Mouse (Mus musculus) thymus, postnatal 0 days (tissue): ENCODE measurements around the gene Siglec1. TPM values are rescaled to one million over a fixed set of nuclear protein-coding genes. Genes with fewer than 3 reads are reported as not detected.
"Not testable (repeated sequence)": the region's sequence is repeated elsewhere in the genome, so short reads cannot be mapped to it uniquely, and the experiment has no call there.

Source experiments
- DNase-seq: peaks from one replicate; pipeline ENCODE4 v3.0.0-alpha.2; 2015; ENCODE audit warnings: low spot score
- polyA plus RNA-seq: library from polyadenylated mRNA; unstranded; fragments of >200 nt; fragmentation: Nextera tagmentation; extraction: Ambion mirVana; gene quantifications from 2 replicates; pipeline ENCODE4 v1.2.1, GENCODE M21; 2015

The Siglec1 gene
- 0.56 and 0.63 TPM in 2 replicates for polyA plus RNA-seq

DNA sequence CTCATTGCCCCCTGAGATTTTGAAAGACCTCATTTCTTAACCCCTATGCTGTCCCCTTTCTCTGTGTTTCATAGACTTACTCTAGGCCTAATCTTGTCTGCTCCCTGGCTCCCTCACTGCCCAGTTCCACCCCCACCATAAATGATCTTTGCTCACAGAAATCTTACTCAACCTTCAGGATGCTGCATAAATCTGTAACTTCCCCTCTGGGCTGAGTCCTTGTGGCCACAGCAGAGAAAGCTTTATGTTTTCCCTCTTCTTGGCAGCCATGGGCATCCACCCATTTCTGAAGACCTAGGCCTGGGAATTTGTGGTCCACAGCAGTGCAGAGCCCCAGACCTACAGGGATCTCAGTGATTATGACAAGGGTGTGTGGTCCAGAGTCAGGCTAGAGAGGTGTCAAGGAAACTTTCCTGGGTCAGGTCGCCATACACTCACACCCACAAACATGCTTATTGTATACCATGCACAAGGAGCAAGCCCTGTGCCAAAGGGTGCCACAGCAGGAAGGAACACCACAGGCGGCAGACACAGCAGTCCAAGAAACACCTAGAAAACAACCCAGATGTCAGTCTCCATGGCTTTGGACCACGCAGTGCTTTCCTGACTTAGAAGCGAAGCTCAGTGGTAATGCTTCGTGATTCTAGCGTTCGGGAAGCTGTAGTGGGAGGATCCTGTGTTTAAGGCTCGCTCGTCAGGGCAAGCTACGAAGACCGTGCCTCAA is at the start of gene Siglec1:
Gene Siglec1 (minus strand): TSS at position 99 of the 724 bp plus-strand sequence.
- DNase-seq: no peak

DNA sequence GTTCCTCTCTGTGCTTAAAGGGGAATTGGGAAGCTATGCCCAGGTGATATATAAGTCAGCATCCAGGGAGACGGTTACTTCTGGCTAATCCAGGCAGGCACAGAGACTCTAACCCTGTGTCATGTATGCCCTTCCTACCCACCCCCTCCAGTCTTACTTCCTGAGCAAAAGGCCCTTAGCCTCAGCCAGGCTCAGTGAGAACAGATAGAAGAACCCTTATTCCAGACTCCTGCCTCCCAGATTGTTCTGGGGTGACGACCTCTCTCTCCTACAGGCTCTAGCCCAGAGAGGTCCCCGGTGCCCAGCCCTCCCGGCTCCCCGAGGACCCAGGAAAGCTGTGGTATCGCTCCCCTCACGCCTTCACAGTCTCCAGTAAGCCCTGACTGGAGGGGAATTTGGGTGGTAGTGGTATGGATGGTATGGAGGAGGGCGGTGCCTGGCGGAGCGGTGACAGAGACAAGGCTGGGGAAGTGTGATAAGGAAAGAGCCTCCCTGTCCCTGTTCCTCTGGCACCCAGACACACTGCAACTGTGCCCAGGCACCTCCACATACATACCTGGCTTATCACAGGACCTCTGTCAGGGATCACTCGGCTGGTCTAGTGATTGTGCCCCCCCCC is 49.1 kb upstream of the Siglec1 start:
- no peak for DNase-seq

DNA sequence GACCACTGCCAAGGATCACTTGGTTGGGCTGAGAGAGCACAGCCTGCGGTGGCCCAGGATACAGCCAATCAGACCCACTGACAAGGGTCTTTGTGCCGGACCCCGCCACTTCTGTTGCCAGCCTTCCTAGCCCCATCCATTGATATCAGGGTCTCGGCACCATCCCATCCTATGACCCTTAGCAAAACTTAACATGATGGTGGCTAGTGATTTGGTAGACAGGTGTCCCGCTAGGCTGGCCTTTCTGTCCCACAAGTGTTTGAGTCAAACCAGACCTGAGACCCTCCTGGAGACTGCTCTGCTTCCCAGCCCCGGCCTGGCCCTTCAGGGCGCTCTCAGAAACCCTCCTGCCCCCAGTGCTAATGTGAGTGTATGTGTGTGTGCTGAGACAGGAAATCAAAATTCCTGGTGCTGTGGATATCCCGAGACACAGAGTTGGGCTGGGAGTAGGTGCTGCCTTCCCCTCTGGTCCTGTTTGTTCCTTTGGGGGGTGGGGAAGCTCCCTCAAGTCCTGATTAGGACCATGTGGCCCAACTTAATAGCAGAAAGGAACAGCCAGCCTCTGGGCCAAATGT is 48.3 kb upstream of the Siglec1 start:
- no peak for DNase-seq

DNA sequence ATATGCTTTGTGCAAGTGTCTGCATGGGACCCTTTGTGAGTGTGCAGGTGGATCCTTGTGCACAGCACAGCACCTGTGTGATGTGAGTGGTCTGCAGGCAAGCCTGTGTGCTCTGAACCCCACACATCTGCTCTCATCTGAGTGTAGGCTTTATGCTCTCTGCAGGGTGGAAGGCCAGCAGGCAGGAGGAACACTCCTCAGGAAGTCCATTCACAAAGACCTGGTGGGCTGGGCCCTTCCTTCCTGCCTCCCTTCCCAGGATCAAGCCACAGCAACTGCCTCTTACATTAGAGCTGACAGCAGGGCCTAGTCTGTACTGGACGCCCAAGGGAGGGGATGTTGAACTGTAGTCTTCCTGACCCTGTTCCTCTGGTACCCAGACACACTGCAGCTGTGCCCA is 47.8 kb upstream of the Siglec1 start:
- no peak for DNase-seq

DNA sequence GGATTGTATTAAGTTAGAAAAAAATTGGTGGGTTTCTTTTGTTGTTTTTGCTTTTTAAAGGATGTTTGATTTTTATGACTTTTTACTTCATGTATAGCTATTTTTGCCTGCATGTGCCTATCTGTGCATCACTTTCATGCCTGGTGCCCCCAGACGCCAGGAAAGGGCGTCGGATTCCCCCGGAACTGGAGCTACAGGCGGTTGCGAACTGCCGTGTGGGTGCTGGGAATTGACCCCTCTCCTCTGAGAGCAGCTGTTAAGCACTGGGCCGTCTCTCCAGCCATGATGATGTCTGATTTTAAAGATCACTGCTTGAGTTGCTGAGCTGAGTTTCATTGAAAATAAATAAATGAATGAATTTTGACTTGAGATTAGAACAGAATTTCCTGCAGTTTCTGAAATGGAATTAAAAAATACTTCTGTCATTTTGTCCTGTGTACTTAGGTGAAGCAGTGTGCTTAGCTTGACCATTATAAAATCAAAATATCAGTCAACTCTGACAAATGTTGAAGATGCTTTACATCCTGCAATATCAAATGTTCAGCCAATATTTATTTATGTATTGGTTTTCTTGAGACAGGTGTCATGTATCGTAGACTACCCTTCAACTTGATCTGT is 46.5 kb upstream of the Siglec1 start, which contains the start of gene Gm11037:
Gene Gm11037 (plus strand): TSS at position 568 of the 618 bp plus-strand sequence.
- no peak for DNase-seq

DNA sequence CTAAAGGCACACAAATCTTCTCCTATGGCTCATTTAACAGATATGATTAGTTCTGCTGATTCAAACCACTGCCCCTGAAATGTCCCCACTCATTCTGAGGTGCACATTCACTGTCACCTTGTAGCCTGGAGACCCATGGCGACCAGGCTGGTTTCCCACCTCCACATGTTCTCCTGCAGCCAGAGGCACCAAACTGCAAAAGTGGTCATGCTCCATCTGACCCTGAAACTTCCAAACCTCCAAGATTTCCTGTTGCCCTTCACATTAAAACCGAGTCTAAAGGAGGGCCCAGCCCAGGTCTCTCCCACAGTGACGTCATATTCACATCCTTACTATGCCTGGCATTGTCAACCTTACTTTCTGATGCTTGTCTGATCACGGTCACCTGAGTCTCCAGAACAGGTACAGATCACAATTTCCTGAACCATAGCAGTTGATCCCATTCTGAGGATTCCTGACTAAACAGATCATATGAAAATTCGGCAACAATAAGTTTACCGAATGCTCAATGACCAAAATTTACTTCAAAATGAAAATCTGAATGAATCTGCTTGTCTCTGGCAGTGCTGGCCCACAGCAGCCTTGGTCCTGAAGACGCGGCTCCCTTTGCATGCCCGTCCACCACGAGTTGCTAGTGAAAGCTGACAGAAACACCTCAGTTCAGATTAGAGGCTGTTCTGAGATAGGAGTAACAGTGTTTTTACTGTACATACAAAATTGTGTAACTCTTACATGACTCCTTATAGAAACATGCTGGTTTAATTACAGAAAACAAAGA is 45.7 kb upstream of the Siglec1 start:
- no peak for DNase-seq

DNA sequence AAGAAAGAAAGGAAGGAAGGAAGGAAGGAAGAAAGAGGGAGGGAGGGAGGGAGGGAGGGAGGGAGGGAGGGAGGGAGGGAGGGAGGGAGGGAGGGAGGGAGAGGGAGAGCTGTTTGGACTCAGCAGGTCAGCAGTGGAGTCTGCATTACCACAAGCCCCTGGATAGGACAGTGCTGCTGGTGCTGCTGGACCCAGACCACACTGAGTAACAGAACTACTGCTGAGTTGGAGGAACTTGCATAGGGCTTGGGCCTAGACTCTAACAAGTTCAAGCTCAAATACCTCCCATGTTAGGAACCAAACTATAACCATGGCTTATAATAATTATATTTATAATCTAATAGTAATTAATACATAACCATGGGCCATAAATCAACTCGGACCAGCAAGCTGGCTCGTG is 44.3 kb upstream of the Siglec1 start:
- DNase-seq: no peak

DNA sequence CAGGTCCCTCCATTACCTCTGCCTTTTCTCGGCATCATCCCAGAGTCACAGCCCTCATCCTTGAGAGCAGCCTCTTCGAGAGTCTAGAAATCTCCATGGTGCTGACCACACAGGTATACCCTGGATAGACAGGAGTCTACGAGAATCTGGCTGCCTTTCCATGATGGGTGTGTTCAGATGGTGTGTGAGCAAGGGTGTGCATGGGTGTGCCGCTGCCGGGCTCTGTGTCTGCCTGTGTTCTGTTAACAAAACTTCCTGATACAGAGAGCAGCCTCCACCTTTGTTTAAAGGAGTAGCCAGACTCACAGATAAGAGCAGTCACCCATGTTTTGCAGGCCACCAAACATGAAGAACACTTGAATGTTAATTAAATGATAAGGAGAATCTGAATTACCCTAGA is 43.3 kb upstream of the Siglec1 start:
- no peak for DNase-seq

DNA sequence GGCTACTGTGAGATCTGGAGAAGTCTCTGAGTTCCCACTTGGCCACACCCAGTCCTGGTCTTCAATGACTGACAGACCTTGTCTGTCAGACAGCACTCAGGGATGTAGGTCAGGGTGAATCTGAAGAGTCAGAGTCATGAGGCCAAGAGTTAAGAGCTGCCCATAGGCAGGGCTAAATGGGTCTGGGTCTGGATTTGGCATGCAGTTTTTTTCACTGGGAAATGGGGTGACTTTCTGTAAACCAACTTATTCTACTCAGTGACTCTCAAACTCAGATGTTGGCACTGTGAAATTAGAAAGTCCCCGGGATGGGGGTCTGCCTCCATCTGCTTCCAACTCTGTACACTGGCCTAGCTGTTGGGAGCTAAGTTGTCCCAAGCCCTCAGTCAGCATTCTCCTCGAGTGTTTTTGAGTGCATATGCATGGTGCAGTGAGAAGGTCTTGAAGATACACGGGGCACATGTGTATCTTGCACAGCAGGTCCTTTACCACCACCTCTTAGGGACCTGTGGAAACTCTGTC is 42.1 kb upstream of the Siglec1 start:
- DNase-seq: no peak

DNA sequence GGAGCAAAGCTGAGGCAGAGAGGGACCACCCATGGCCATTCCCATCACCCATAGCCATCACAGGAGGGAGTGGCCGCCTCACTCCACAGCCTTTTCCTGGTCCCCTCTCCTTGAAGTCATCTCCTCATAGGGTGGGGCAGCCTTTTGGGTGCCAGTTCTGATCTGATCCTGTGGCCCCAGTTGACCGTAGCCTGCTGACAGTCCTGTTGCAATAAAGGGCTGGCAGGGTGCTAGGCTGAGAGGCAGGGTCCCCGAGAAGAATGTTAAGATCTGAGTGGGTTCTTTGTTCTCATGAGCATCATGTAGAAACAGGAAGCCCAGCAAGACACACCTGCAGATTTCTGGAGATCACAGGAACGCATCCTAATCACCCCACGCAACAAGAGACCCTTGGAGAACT is 41.6 kb upstream of the Siglec1 start:
- DNase-seq: peak; percentile 19

DNA sequence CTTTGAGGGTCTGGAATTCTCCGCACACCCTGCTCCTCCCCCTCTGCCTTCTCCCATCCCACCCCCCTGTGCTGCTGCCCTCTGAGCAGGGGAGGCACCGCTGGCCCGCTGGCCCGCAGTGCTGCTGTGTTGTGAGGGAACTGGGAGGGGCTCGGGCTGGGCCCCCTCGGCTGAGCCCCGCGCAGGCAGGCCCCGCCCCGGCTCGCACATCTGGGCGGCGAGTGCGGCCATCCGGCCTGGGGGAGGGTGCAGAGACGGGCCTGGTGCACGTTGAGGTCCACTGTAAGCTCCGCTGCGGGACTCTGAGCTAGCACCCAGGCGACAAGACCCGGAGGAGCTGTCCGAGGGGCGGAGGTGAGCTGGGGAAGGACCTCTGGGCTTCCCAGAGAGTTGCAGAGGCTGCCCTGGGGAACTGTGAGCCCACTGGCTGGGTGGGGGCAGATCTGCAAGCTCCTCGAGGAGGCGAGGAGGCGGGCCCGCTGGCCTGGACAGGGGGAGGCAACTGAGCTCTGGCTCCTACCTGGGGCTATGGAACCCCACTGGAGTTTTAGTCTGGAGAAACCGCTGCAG is 40.7 kb upstream of the Siglec1 start, which contains the start of gene Hspa12b:
Gene Hspa12b (plus strand): TSS at position 120 of the 570 bp plus-strand sequence.
- peak; percentile 42 for DNase-seq

DNA sequence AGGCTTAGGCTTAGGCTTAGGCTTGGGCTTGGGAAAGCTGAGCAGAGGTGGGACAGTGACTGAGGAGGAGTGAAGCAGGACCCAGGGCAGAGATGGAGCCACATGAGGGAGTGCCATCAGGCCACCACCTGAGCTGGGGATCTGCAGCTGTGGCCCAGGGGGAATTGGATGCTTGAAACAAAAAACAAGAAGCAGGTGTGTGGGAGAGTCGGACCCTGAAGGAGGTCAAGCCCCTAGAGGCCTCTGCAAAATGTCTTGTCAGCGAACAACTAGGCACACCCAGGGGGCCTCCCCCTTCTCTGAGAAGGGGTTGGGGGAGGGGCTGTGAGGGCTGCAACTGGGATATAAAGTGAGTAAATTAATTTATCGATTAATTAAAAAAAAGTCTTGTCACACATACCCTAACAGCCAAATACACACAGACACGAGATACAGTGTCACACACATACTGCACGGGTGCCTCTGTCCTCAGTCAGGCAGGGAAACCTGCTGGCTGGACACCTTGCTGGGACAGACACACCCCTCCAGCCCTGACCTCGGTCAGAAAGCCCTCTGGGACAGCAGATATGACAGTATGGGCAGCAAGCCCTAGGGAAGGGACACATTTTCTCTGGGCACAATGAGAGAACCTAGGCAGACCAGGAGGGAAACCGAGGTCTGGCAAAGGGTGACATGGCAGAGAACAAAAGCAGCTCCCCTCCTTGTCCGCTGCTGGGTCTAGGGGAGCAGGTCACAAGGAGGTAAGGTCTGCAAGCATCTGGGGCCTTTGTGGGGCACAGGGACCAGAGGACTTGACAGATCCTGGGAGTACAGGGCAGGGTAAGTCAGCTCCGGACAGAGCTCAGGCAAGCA is 39.6 kb upstream of the Siglec1 start:
- DNase-seq: no peak

DNA sequence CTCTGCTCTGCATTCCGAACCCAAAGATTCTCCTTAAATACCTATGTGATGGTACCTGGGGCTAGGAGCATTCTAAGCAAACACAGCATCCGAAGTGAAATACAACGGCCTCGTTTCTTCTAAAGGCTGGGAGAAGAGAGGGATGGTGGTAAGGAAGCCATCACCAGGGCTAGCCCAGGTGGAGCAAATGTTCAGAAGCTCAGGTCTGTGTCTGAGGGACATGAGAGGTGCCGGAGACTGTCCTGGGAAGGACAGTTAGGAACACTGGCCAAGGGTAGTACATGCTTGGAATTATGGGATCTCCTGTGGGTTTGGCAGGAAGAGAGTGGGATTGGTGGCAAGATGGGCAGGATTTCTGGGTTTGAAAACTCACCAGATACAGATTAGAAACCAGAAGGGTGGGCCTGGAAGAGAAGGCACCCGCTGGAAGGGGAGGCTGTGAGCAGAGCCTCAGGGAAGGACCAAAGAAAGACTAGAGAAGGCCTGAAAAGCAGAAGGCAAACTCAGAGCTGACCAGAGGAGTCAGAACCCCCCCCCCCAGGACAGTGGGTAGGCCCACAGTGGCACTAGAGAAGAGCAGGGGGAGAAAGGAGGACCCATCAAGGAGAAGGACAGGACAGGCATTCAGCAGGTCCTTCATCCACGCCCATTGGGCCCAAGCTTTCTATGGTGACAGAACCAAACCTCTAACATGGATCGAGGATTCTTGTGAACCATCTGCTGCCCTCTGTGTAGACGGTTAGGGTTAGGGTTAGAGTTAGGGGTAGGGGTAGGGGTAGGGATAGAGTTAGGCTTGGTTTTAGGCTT is 38.8 kb upstream of the Siglec1 start:
- DNase-seq: no peak

DNA sequence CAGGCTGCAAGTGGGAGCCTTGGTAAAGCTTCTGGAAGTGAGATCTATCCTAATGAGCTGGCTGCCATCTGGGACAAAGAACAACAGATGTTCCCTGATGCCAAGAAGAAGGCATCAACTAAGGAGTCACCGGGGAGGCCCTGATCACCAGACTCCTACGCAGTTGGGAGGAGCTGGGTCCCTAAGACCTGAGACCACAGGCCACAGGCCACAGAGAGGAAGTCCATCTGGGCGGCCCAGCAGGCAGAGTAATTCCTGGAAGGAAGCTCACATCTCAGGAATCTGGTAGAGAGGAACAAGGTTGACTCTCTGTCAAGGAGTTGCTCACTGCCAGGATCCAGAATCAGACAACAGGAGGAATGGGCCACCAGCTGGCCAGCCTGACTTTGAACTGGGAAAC is 37.6 kb upstream of the Siglec1 start:
- no peak for DNase-seq

DNA sequence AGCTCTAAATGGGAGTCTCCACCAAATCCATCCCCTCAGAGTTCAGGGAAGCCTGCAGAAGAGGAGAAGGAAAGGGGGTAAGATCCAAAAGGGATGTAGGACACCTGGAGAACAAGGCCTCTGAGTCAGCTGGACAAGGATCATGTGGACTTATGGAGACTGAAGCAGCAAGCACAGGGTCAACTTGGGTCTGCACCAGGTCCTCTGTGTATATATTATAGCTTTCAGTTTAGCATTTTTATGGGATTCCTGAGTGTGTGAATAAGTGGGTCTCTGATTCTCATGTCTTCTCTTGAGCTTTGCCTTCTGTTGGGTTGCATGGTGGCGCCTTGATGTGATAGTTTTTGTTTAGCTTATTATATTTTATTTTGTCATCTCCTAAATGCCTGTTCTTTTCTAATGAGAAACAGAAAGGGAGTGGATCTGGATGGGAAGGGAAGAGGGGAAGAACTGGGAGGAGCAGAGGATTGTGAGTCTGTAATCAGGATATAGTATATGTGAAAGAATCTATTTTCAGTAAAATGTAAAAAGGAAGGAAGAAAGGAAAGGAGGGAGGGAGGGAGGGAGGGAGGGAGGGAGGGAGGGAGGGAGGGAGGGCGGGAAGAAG is 32.5 kb upstream of the Siglec1 start:
- DNase-seq: no peak

DNA sequence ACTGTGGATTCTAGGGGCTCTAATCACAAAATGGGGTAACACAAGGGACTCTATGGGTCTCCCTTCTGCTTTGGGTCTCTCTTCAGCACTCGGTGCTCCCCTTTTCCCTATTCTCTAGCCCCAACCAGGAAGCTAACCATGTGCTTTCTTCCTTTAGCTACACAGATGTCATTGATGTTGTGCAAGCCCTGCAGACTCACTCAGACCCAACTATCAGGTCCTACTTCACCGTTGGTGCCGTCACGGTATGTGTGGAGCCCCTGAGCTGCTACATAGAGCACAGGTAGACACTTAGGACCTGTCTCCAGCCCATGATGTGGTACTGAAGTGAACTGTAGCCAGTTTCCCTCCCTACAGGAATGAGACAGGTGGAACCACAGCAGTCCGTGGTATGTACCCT is 19.4 kb upstream of the Siglec1 start:
- no peak for DNase-seq

DNA sequence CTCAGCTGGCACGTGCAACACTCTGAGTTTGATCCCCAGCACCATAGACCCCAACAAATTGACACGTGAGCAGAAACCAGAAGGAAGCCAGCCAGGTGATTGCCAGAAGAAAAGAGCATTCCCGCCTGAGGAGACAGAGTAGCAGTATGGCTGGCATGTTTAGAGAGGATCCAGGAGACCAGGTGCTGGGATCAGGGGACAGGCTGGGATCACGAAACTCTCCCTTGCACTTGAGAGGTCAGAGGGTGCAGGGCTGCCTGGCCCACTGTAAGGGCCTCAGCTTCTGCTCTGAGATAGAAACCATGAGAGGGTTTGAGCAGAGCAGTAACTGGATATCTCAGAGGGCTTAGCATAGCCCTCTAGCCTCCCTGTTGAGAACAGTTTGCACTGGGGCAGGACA is 18.5 kb upstream of the Siglec1 start:
- not testable (repeated sequence) for DNase-seq

DNA sequence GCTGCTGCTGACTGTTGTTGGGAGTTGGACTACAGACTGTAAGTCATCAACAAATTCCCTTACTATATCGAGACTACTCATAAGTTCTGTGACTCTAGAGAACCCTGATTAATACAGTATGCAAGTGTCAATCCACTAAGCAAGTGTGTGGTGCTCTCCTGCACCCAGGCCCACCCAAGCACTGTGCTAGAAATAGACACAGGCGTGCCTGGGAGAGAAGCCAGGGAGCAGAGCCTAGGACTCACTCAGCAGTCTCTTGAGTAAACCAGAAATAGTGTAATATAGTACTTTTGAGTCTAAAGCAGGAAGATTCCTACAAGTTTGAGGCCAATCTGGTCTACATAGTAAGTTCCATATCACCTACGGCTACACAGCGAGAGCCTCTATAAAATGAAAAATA is 17.5 kb upstream of the Siglec1 start:
- DNase-seq: no peak

DNA sequence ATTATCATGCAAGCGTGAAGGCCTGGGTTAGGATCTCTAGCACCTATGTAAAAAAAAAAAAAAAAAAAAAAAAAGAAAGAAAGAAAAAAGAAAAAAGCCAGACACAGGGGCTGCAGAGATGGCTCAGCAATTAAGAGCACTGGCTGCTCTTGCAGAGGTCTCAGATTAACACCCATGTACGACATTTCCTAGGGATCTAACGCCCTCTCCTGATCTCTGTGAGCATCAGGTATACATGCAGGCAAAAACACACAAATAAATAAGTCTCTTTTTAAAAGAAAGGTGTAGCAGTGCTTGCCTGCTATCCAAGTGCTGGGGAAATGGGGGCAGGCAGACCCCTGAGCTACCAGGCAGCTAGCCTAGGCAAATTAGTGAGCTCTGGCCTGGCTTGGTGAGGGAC is 15.0 kb upstream of the Siglec1 start:
- no peak for DNase-seq
